Mouse (Mus musculus) neural tube, embryonic 11.5 days (tissue): ENCODE results near the gene Rnpc3. TPM values are rescaled to one million over a fixed set of nuclear protein-coding genes. Genes with fewer than 3 reads are reported as not detected.

Experiments used
- ATAC-seq: fragments of 200-750 bp; cut with Nextera tagmentation; 2 replicates; pipeline ENCODE4 v1.8.0; 2017; ENCODE audit warnings: moderate number of reproducible peaks, mild to moderate bottlenecking, moderate TSS enrichment, moderate library complexity; ENCODE audit not compliant: insufficient read depth, low FRiP score, low TSS enrichment
- DNase-seq: peaks from one replicate; pipeline ENCODE4 v3.0.0-alpha.2; 2015; ENCODE audit warnings: low spot score
- H3K27ac ChIP-seq: fragments of 300-500 bp; sonication (generic); 2 replicates; pipeline ENCODE4 v1.5.1; 2014; ENCODE audit warnings: low read depth, mild to moderate bottlenecking, low read length
- H3K27me3 ChIP-seq: fragments of 300-500 bp; sonication (generic); 2 replicates; pipeline ENCODE4 v1.6.1; 2014; ENCODE audit warnings: mild to moderate bottlenecking, low read length, mixed read lengths; ENCODE audit not compliant: control insufficient read depth, insufficient read depth
- H3K36me3 ChIP-seq: fragments of 300-500 bp; sonication (generic); 2 replicates; pipeline ENCODE4 v1.6.1; 2014; ENCODE audit warnings: mild to moderate bottlenecking, low read length, moderate library complexity, mixed read lengths; ENCODE audit not compliant: control insufficient read depth, insufficient read depth
- H3K4me1 ChIP-seq: fragments of 300-500 bp; sonication (generic); 2 replicates; pipeline ENCODE4 v1.6.1; 2014; ENCODE audit warnings: low read length, mixed read lengths; ENCODE audit not compliant: control insufficient read depth, insufficient read depth
- H3K4me2 ChIP-seq: fragments of 300-500 bp; sonication (generic); 2 replicates; pipeline ENCODE4 v1.6.1; 2014; ENCODE audit warnings: low read depth, mild to moderate bottlenecking, moderate library complexity
- H3K4me3 ChIP-seq: fragments of 300-500 bp; sonication (generic); 2 replicates; pipeline ENCODE4 v1.5.1; 2014; ENCODE audit warnings: low read depth, low read length
- H3K9ac ChIP-seq: fragments of 300-500 bp; sonication (generic); 2 replicates; pipeline ENCODE4 v1.6.1; 2014; ENCODE audit warnings: mild to moderate bottlenecking, low read length
- H3K9me3 ChIP-seq: fragments of 300-500 bp; sonication (generic); 2 replicates; pipeline ENCODE4 v1.6.1; 2016; ENCODE audit warnings: low read length; ENCODE audit not compliant: control insufficient read depth
- WGBS: fragments of 180-500 bp; shearing (Covaris S2); extraction: QIAGEN DNeasy Blood & Tissue Kit; methylation state at CpG from one replicate; pipeline ENCODE4 v1.1.7; 2014; 5-methylcytosine and 5-hydroxymethylcytosine counted together
- polyA plus RNA-seq: library from polyadenylated mRNA; unstranded; fragments of >200 nt; fragmentation: Nextera tagmentation; extraction: Ambion mirVana; gene quantifications from 2 replicates; pipeline ENCODE4 v1.2.1, GENCODE M21; 2014

Rnpc3 gene
- polyA plus RNA-seq, 1 experiment from 2014 or later: 54.1 TPM

DNA sequence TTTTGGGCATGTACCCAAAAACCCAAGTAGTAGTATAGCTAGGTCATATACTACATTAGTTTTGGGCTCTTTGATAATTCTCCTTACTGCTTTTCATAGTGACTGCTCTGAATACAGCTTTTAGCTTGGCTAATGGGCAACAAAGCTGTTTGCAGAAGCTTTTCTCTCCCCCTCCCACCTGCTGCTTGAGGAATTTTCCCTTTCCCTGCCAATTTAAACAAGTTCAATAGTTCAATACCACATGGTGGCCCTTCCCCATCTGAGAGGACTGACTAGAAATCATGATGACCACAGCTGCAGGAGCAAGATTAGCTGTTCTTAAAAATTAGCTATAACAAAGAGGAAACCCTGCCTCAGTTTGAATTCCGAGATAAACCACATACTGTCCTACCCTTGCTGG is 39.1 kb downstream of the Rnpc3 start:
- Histone ChIP-seq H3K4me3 (no peak overlapping the region), H3K9ac (no peak overlapping the region), H3K4me1 (no peaks in the 10 kb centered on the region), H3K27me3 (no peaks in the 10 kb centered on the region), H3K36me3 (no peaks in the 10 kb centered on the region), H3K4me2 (no peak overlapping the region), H3K27ac (no peak overlapping the region), H3K9me3 (no peaks in the 10 kb centered on the region)
- 70% methylated on average over 1 of the region's 1 CpGs for WGBS
- no peak for DNase-seq
- no peak for ATAC-seq

GRCm38 (mm10) chr3:113574578-113574977 is 55.4 kb downstream of the Rnpc3 start:
- no peak for DNase-seq
- H3K9ac ChIP-seq: no peak overlapping the region
- no peaks in the 10 kb centered on the region for H3K27me3 ChIP-seq
- no peaks in the 10 kb centered on the region for H3K4me1 ChIP-seq
- no peak overlapping the region for H3K4me2 ChIP-seq
- H3K4me3 ChIP-seq: no peak overlapping the region
- no peaks in the 10 kb centered on the region for H3K9me3 ChIP-seq
- no peaks in the 10 kb centered on the region for H3K36me3 ChIP-seq
- H3K27ac ChIP-seq: no peak overlapping the region
- WGBS: 86% methylated on average over 4 of the region's 4 CpGs
- ATAC-seq: no peak

DNA sequence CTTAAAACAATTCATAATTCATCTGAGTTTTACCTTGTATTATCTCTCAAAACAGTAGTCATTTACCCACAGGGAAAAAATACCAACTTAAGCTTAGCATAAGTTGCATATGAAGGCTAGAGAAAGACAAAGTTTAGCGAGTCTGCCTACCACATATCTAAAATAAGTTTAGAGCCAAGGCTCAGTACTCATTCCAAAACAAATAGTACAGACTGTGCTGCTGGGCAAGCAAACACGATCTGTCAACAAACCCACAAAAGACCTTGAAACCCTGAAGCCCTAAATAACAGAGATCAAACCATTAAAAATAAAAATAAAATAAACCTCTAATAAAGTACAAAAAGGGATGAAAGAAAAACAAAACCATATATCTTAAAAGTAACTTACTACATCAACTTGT is 55.8 kb downstream of the Rnpc3 start:
- H3K36me3 ChIP-seq: no peaks in the 10 kb centered on the region
- no peaks in the 10 kb centered on the region for H3K27me3 ChIP-seq
- H3K9ac ChIP-seq: no peak overlapping the region
- WGBS: 84% methylated on average over 2 of the region's 2 CpGs
- H3K4me3 ChIP-seq: no peak overlapping the region
- H3K27ac ChIP-seq: no peak overlapping the region
- no peaks in the 10 kb centered on the region for H3K4me1 ChIP-seq
- no peak overlapping the region for H3K4me2 ChIP-seq
- DNase-seq (no peak), ATAC-seq (no peak)
- H3K9me3 ChIP-seq: no peaks in the 10 kb centered on the region

GRCm38 (mm10) chr3:113572158-113572557 is 57.8 kb downstream of the Rnpc3 start:
- Histone ChIP-seq H3K27me3 (no peaks in the 10 kb centered on the region), H3K36me3 (no peaks in the 10 kb centered on the region), H3K4me2 (no peak overlapping the region), H3K27ac (no peak overlapping the region), H3K4me3 (no peak overlapping the region), H3K9me3 (no peaks in the 10 kb centered on the region), H3K4me1 (no peaks in the 10 kb centered on the region), H3K9ac (no peak overlapping the region)
- WGBS: 80% methylated on average over 3 of the region's 3 CpGs
- no peak for DNase-seq
- no peak for ATAC-seq

Other genes with a start within 250 kb of the Rnpc3 start
- gene Amy2a1, start 97.7 kb downstream of the Rnpc3 start, polyA plus RNA-seq: not detected in 2 replicates
- gene Amy1, start 23.4 kb downstream of the Rnpc3 start, polyA plus RNA-seq: 2.7 and 4.3 TPM in 2 replicates